Mouse (Mus musculus) brain, adult 2 months (tissue): ENCODE measurements at regions not wholly inside any gene's neighbourhood (a gene's known extent, or its start where the extent isn't known, plus 50 kb on each side); places are given as distances from the start of the nearest gene placed in this dataset.

ENCODE experiments used
- DNase-seq: peaks from one replicate; pipeline ENCODE4 v3.0.0; 2011; ENCODE audit warnings: low read depth, low spot score

GRCm38 (mm10) chr12:98043436-98043835, 215.8 kb downstream of the Galc start:
- no peak for DNase-seq

GRCm38 (mm10) chr12:98039677-98040076, 219.6 kb downstream of the Galc start:
- DNase-seq: no peak

- DNase-seq: peak; percentile 49
These were observed 235.6 kb downstream of the Galc start for GRCm38 (mm10) chr12:98023655-98024054.

GRCm38 (mm10) chr12:98014607-98015278, 244.5 kb downstream of the Galc start:
- peak; percentile 42 for DNase-seq

GRCm38 (mm10) chr12:98009175-98009574, 250.1 kb downstream of the Galc start:
- DNase-seq: no peak

GRCm38 (mm10) chr12:98005671-98006469, 253.4 kb downstream of the Galc start:
- DNase-seq: no peak

- DNase-seq: no peak
These were observed 257.0 kb downstream of the Galc start for GRCm38 (mm10) chr12:98002217-98002616.

GRCm38 (mm10) chr12:97994884-97995283, 264.4 kb downstream of the Galc start:
- DNase-seq: no peak

- DNase-seq: peak; percentile 37
These were observed 265.3 kb downstream of the Galc start for GRCm38 (mm10) chr12:97993937-97994336.

- DNase-seq: peak; percentile 79
These were observed 275.9 kb downstream of the Galc start for GRCm38 (mm10) chr12:97983390-97983789.

- DNase-seq: peak; percentile 3
These were observed 280.6 kb downstream of the Galc start for GRCm38 (mm10) chr12:97978668-97979067.

- DNase-seq: peak; percentile 4
These were observed 281.0 kb downstream of the Galc start for GRCm38 (mm10) chr12:97978178-97978651.

- no peak for DNase-seq
These were observed 281.6 kb downstream of the Galc start for GRCm38 (mm10) chr12:97977633-97978032.

- peak; percentile 67 for DNase-seq
These were observed 285.2 kb downstream of the Galc start for GRCm38 (mm10) chr12:97973909-97974510.

GRCm38 (mm10) chr12:97957201-97957600, 302.1 kb downstream of the Galc start:
- DNase-seq: no peak

GRCm38 (mm10) chr12:97953336-97953735, 305.9 kb downstream of the Galc start:
- DNase-seq: no peak

GRCm38 (mm10) chr12:97952204-97952603, 307.1 kb downstream of the Galc start:
- peak; percentile 48 for DNase-seq

- no peak for DNase-seq
These were observed 309.2 kb downstream of the Galc start for GRCm38 (mm10) chr12:97950072-97950471.

GRCm38 (mm10) chr12:97947421-97947820, 311.8 kb downstream of the Galc start:
- DNase-seq: peak; percentile 12

- no peak for DNase-seq
These were observed 320.9 kb downstream of the Galc start for GRCm38 (mm10) chr12:97938361-97938760.

- DNase-seq: no peak
These were observed 329.4 kb downstream of the Galc start for GRCm38 (mm10) chr12:97929877-97930276.

GRCm38 (mm10) chr12:97927036-97927435, 332.2 kb downstream of the Galc start:
- no peak for DNase-seq
